Mouse (Mus musculus) forebrain, postnatal 0 days (tissue): ENCODE data around the gene Cd300lb. TPM values are rescaled to one million over a fixed set of nuclear protein-coding genes. Genes with fewer than 3 reads are reported as not detected.

ENCODE experiments used
- ATAC-seq: fragments of 200-750 bp; cut with Nextera tagmentation; 2 replicates; pipeline ENCODE4 v1.8.0; 2017; ENCODE audit warnings: mild to moderate bottlenecking, moderate library complexity
- DNase-seq: peaks from one replicate; pipeline ENCODE4 v3.0.0-alpha.2; 2015
- H3K27ac ChIP-seq: fragments of 300-500 bp; sonication (generic); 2 replicates; pipeline ENCODE4 v1.5.1; 2014; ENCODE audit warnings: low read depth, mild to moderate bottlenecking, antibody characterized with exemption, low read length, moderate library complexity, mixed read lengths
- H3K27me3 ChIP-seq: fragments of 300-500 bp; sonication (generic); 2 replicates; pipeline ENCODE4 v1.6.1; 2014; ENCODE audit warnings: mild to moderate bottlenecking, low read length, mixed read lengths; ENCODE audit not compliant: insufficient read depth
- H3K36me3 ChIP-seq: fragments of 300-500 bp; sonication (generic); 2 replicates; pipeline ENCODE4 v1.6.1; 2014; ENCODE audit warnings: mild to moderate bottlenecking, moderate library complexity; ENCODE audit not compliant: insufficient read depth
- H3K4me1 ChIP-seq: fragments of 300-500 bp; sonication (generic); 2 replicates; pipeline ENCODE4 v1.6.1; 2014; ENCODE audit warnings: antibody characterized with exemption; ENCODE audit not compliant: insufficient read depth
- H3K4me2 ChIP-seq: fragments of 300-500 bp; sonication (generic); 2 replicates; pipeline ENCODE4 v1.6.1; 2014; ENCODE audit warnings: low read depth, mild to moderate bottlenecking, moderate library complexity
- H3K4me3 ChIP-seq: fragments of 300-500 bp; sonication (generic); 2 replicates; pipeline ENCODE4 v1.5.1; 2014; ENCODE audit warnings: low read depth, low read length, mixed read lengths
- H3K9ac ChIP-seq: fragments of 300-500 bp; sonication (generic); 2 replicates; pipeline ENCODE4 v1.6.1; 2014; ENCODE audit warnings: mild to moderate bottlenecking
- H3K9me3 ChIP-seq: fragments of 300-500 bp; sonication (generic); 2 replicates; pipeline ENCODE4 v1.6.1; 2016; ENCODE audit warnings: low read length
- CTCF ChIP-seq: sonication (generic); IDR thresholded peaks from 2 replicates; pipeline ENCODE4 v1.5.1; 2016; ENCODE audit warnings: antibody characterized with exemption, control low read depth, low read depth
- WGBS: fragments of 180-500 bp; shearing (Covaris S2); extraction: QIAGEN DNeasy Blood & Tissue Kit; methylation state at CpG from one replicate; pipeline ENCODE4 v1.1.7; 2014; 5-methylcytosine and 5-hydroxymethylcytosine counted together
- polyA plus RNA-seq: library from polyadenylated mRNA; unstranded; fragments of >200 nt; fragmentation: Nextera tagmentation; extraction: Ambion mirVana; gene quantifications from 2 replicates; pipeline ENCODE4 v1.2.1, GENCODE M21; 2015
- total RNA-seq: library from RNA; depleted of rRNA; stranded (reverse); fragments of >200 nt; gene quantifications from 2 replicates; pipeline ENCODE4 v1.2.3, GENCODE M21; 2014; rRNA removed

Gene Cd300lb
- total and polyA plus RNA-seq, 2 experiments from 2014 or later: not detected

DNA sequence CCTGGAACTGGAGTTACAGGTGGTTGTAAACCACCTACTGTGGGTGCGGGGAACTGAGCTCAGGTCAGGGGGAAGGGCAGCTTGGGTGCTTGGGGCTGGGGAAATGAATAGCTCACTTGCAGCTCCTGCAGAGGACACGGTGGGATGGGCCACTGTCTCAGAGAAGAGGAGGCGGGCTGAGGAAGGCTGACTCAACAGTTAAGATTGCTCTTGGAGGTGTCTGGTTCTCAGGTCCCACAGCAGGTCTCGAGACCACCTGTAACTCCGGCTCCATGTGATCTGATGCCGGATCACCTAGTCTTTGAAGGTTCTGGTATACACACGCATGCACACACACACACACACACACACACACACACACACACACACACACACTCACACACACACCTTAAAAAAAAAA is 58.0 kb downstream of the Cd300lb start:
- Histone ChIP-seq H3K4me2 (no peak overlapping the region), H3K36me3 (no peaks in the 10 kb centered on the region), H3K4me1 (no peaks in the 10 kb centered on the region), H3K9ac (no peak overlapping the region), H3K27me3 (no peaks in the 10 kb centered on the region), H3K27ac (no peak overlapping the region), H3K4me3 (no peak overlapping the region), H3K9me3 (no peaks in the 10 kb centered on the region)
- DNase-seq: no peak
- TF ChIP-seq CTCF: no peak
- 61% methylated on average over 7 of the region's 7 CpGs for WGBS
- no peak for ATAC-seq

GRCm38 (mm10) chr11:114875301-114875801 is 58.8 kb downstream of the Cd300lb start:
- H3K4me2 ChIP-seq: no peak overlapping the region
- H3K27me3 ChIP-seq: no peaks in the 10 kb centered on the region
- no peaks in the 10 kb centered on the region for H3K9me3 ChIP-seq
- no peaks in the 10 kb centered on the region for H3K36me3 ChIP-seq
- TF ChIP-seq CTCF: no peak
- no peaks in the 10 kb centered on the region for H3K4me1 ChIP-seq
- no peak overlapping the region for H3K27ac ChIP-seq
- WGBS: 31% methylated on average over 9 of the region's 9 CpGs
- no peak for ATAC-seq
- H3K4me3 ChIP-seq: no peak overlapping the region
- no peak for DNase-seq
- H3K9ac ChIP-seq: no peak overlapping the region

DNA sequence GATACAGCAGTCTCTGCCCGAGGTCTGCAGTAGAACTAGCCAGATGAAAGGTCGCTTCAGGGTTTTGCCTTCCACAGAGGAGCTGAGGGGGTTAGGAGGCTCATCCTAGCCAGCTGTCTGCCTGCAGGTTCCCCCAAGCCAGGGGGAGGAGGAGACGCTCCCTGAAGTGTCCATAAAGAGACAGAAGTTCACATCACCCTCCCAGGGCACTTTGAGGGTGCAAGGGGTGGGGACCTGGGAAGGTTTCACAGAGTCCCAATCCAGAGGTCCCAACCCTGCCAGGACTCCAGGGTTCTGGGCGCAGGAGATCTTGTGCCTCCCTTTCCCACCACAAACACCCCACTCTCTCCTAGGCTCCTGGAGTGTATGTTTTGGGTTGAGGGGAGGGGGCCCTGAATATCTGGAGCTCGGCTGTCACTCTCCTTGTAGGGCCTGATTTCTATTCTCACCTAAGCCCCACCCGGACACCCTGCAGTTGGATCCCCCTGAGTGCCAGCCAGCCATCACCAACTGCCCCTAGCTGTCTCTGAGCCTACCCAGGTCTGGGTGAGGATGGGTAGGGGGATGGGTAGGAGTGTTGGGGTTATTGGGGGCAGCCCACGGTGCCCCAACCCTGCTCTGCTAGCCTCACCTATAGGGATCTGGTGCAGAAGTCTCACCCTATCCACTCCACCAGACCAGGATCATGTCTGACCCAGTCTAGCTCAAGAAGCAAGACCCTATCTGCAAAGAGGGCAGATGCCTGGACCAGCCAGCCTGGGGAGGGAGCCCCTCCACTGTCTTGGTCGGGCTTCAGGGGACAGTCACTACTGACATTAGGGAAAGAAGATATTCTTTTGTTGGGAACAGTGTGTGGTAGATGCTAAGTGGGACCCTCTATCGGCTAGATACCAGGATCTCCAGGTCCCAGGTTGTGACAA is 59.7 kb downstream of the Cd300lb start:
- Histone ChIP-seq H3K27ac (no peak overlapping the region), H3K4me1 (no peaks in the 10 kb centered on the region)
- TF ChIP-seq CTCF: no peak

GRCm38 (mm10) chr11:114873022-114873817 is 61.0 kb downstream of the Cd300lb start:
- Histone ChIP-seq H3K27me3 (no peaks in the 10 kb centered on the region), H3K27ac (no peak overlapping the region), H3K9me3 (no peaks in the 10 kb centered on the region), H3K9ac (no peak overlapping the region), H3K4me3 (no peak overlapping the region), H3K4me2 (no peak overlapping the region), H3K4me1 (no peaks in the 10 kb centered on the region), H3K36me3 (no peaks in the 10 kb centered on the region)
- DNase-seq: no peak
- ATAC-seq: 0 out of 2 replicates have a peak, but pooled peaks have one; percentile 14
- TF ChIP-seq CTCF: no peak
- 22% methylated on average over 6 of the region's 6 CpGs for WGBS

More for the DNA sequence above, 59.7 kb downstream of the Cd300lb start:
- Histone ChIP-seq H3K9me3 (no peaks in the 10 kb centered on the region), H3K4me3 (no peak overlapping the region), H3K4me2 (no peak overlapping the region), H3K27me3 (no peaks in the 10 kb centered on the region), H3K9ac (no peak overlapping the region), H3K36me3 (no peaks in the 10 kb centered on the region)
- WGBS: 66% methylated on average over 9 of the region's 9 CpGs
- ATAC-seq (no peak), DNase-seq (no peak)

Other genes starting within 250 kb of the Cd300lb start
- 4.7 and 8.9 TPM in 2 replicates for gene Dnaic2, start 207.0 kb downstream of the Cd300lb start, total RNA-seq
- 3.1 and 4.4 TPM in 2 replicates for gene Dnaic2, start 207.0 kb downstream of the Cd300lb start, polyA plus RNA-seq
- gene Kif19a, start 169.0 kb downstream of the Cd300lb start, total RNA-seq: 3.2 TPM in 2 replicates
- 0.57 and 0.79 TPM in 2 replicates for gene Kif19a, start 169.0 kb downstream of the Cd300lb start, polyA plus RNA-seq
- gene Btbd17, start 138.4 kb downstream of the Cd300lb start, total RNA-seq: 28.2 and 29.1 TPM in 2 replicates
- gene Btbd17, start 138.4 kb downstream of the Cd300lb start, polyA plus RNA-seq: 12.0 and 20.1 TPM in 2 replicates
- gene Gpr142, start 135.5 kb downstream of the Cd300lb start, total RNA-seq: not detected in 2 replicates
- gene Gpr142, start 135.5 kb downstream of the Cd300lb start, polyA plus RNA-seq: not detected in 2 replicates
- 4.4 and 7.9 TPM in 2 replicates for gene Gprc5c, start 83.2 kb downstream of the Cd300lb start, total RNA-seq
- 5.5 and 5.8 TPM in 2 replicates for gene Gprc5c, start 83.2 kb downstream of the Cd300lb start, polyA plus RNA-seq
- gene Cd300a, start 44.3 kb downstream of the Cd300lb start, total RNA-seq: 0.86 and 1.0 TPM in 2 replicates
- gene Cd300a, start 44.3 kb downstream of the Cd300lb start, polyA plus RNA-seq: 1.1 and 1.4 TPM in 2 replicates
- gene Cd300c, start 34.8 kb upstream of the Cd300lb start, total RNA-seq: not detected in 2 replicates
- gene Cd300c, start 34.8 kb upstream of the Cd300lb start, polyA plus RNA-seq: not detected in 2 replicates
- gene Cd300ld, start 55.5 kb upstream of the Cd300lb start, total RNA-seq: 0.10 TPM in 1 of 2 replicates, not detected in the other
- 0.06 TPM in 1 of 2 replicates, not detected in the other for gene Cd300ld, start 55.5 kb upstream of the Cd300lb start, polyA plus RNA-seq
- gene Cd300c2, start 67.5 kb upstream of the Cd300lb start, total RNA-seq: 1.5 TPM in 2 replicates
- 2.5 and 2.8 TPM in 2 replicates for gene Cd300c2, start 67.5 kb upstream of the Cd300lb start, polyA plus RNA-seq
- gene Cd300ld2, start 81.8 kb upstream of the Cd300lb start, total RNA-seq: not detected in 2 replicates
- not detected in 2 replicates for gene Cd300ld2, start 81.8 kb upstream of the Cd300lb start, polyA plus RNA-seq
- gene Cd300ld4, start 92.6 kb upstream of the Cd300lb start, total RNA-seq: not detected in 2 replicates
- gene Cd300ld4, start 92.6 kb upstream of the Cd300lb start, polyA plus RNA-seq: not detected in 2 replicates
- not detected in 2 replicates for gene Cd300ld5, start 103.4 kb upstream of the Cd300lb start, total RNA-seq
- gene Cd300ld5, start 103.4 kb upstream of the Cd300lb start, polyA plus RNA-seq: not detected in 2 replicates
- gene Cd300ld3, start 114.0 kb upstream of the Cd300lb start, total RNA-seq: not detected in 2 replicates
- gene Cd300ld3, start 114.0 kb upstream of the Cd300lb start, polyA plus RNA-seq: not detected in 2 replicates
- not detected in 2 replicates for gene Cd300e, start 127.8 kb upstream of the Cd300lb start, total RNA-seq
- gene Cd300e, start 127.8 kb upstream of the Cd300lb start, polyA plus RNA-seq: 0.09 TPM in 1 of 2 replicates, not detected in the other
- 0.38 and 0.57 TPM in 2 replicates for gene Rab37, start 157.0 kb upstream of the Cd300lb start, total RNA-seq
- gene Rab37, start 157.0 kb upstream of the Cd300lb start, polyA plus RNA-seq: 0.82 and 0.84 TPM in 2 replicates
- 0.24 TPM in 1 of 2 replicates, not detected in the other for gene Cd300lf, start 199.6 kb upstream of the Cd300lb start, total RNA-seq
- gene Cd300lf, start 199.6 kb upstream of the Cd300lb start, polyA plus RNA-seq: 0.05 and 0.18 TPM in 2 replicates
- gene Slc9a3r1, start 229.0 kb upstream of the Cd300lb start, total RNA-seq: 44.2 and 48.5 TPM in 2 replicates
- 68.4 and 73.9 TPM in 2 replicates for gene Slc9a3r1, start 229.0 kb upstream of the Cd300lb start, polyA plus RNA-seq